Mouse (Mus musculus) hindbrain, embryonic 15.5 days (tissue): ENCODE results near the gene Sergef. TPM values are rescaled to one million over a fixed set of nuclear protein-coding genes. Genes with fewer than 3 reads are reported as not detected.
A peak's percentile ranks its signal among the peaks of the same experiment; 100 is the strongest.

Experiments
- ATAC-seq: fragments of 200-750 bp; cut with Nextera tagmentation; 2 replicates; pipeline ENCODE4 v1.8.0; 2017; ENCODE audit warnings: low read depth, moderate number of reproducible peaks, moderate TSS enrichment; ENCODE audit not compliant: low FRiP score
- H3K27ac ChIP-seq: fragments of 300-500 bp; sonication (generic); replicated peaks from 2 replicates; pipeline ENCODE4 v1.5.1; 2015; ENCODE audit warnings: mild to moderate bottlenecking, inconsistent platforms
- H3K27me3 ChIP-seq: fragments of 300-500 bp; sonication (generic); 2 replicates; pipeline ENCODE4 v1.6.1; 2015; ENCODE audit warnings: control low read depth, inconsistent platforms
- H3K36me3 ChIP-seq: fragments of 300-500 bp; sonication (generic); 2 replicates; pipeline ENCODE4 v1.6.1; 2015; ENCODE audit warnings: control low read depth, inconsistent platforms
- H3K4me1 ChIP-seq: fragments of 300-500 bp; sonication (generic); replicated peaks from 2 replicates; pipeline ENCODE4 v1.6.1; 2015; ENCODE audit warnings: control low read depth, inconsistent platforms
- H3K4me2 ChIP-seq: fragments of 300-500 bp; sonication (generic); 2 replicates; pipeline ENCODE4 v1.6.1; 2015; ENCODE audit warnings: moderate library complexity, mild to moderate bottlenecking, inconsistent platforms
- H3K4me3 ChIP-seq: fragments of 300-500 bp; sonication (generic); 2 replicates; pipeline ENCODE4 v1.5.1; 2015; ENCODE audit warnings: mild to moderate bottlenecking, inconsistent platforms
- H3K9ac ChIP-seq: fragments of 300-500 bp; sonication (generic); 2 replicates; pipeline ENCODE4 v1.6.1; 2015; ENCODE audit warnings: inconsistent platforms
- H3K9me3 ChIP-seq: fragments of 300-500 bp; sonication (generic); 2 replicates; pipeline ENCODE4 v1.6.1; 2016; ENCODE audit warnings: control low read depth, inconsistent platforms
- WGBS: fragments of 180-500 bp; shearing (Covaris S2); methylation state at CpG from one replicate; pipeline ENCODE4 v1.1.7; 2015; 5-methylcytosine and 5-hydroxymethylcytosine counted together
- polyA plus RNA-seq: library from polyadenylated mRNA; unstranded; fragments of >200 nt; fragmentation: Nextera tagmentation; extraction: Ambion mirVana; gene quantifications from 2 replicates; pipeline ENCODE4 v1.2.1, GENCODE M21; 2015

The Sergef gene
- polyA plus RNA-seq, 1 experiment from 2014 or later, result 42.1 TPM

GRCm38 (mm10) chr7:46422052-46422763 lies 217.4 kb downstream of the Sergef start:
- H3K27ac ChIP-seq, result peak overlapping the region; percentile 72
- H3K4me3 ChIP-seq, result no peak overlapping the region
- no peaks in the 10 kb centered on the region for H3K27me3 ChIP-seq
- peaks cover 55% of the 10 kb centered on the region for H3K4me1 ChIP-seq
- no peak overlapping the region for H3K9ac ChIP-seq
- peak; percentile 39; the same call in 1 of the 2 replicates for ATAC-seq
- H3K4me2 ChIP-seq, result peak overlapping the region; percentile 21
- WGBS, result 22% methylated on average over 8 of the region's 8 CpGs
- H3K9me3 ChIP-seq, result no peaks in the 10 kb centered on the region
- peaks cover 2% of the 10 kb centered on the region; the same call in 1 of the 2 replicates for H3K36me3 ChIP-seq

- Histone ChIP-seq H3K4me1 (peaks cover 56% of the 10 kb centered on the region), H3K36me3 (no peaks in the 10 kb centered on the region), H3K4me2 (no peak overlapping the region), H3K27ac (peak overlapping the region; percentile 72), H3K9me3 (no peaks in the 10 kb centered on the region), H3K9ac (no peak overlapping the region), H3K4me3 (no peak overlapping the region), H3K27me3 (no peaks in the 10 kb centered on the region)
- no peak for ATAC-seq
- 33% methylated on average over 5 of the region's 5 CpGs for WGBS
Measured at GRCm38 (mm10) chr7:46421535-46421934, 218.1 kb downstream of the Sergef start.

GRCm38 (mm10) chr7:46418102-46418622 lies 221.4 kb downstream of the Sergef start:
- Histone ChIP-seq H3K36me3 (no peaks in the 10 kb centered on the region), H3K4me1 (peaks cover 41% of the 10 kb centered on the region), H3K27me3 (no peaks in the 10 kb centered on the region), H3K4me3 (no peak overlapping the region), H3K4me2 (no peak overlapping the region), H3K27ac (no peak overlapping the region), H3K9me3 (no peaks in the 10 kb centered on the region), H3K9ac (no peak overlapping the region)
- WGBS, result 64% methylated on average over 16 of the region's 16 CpGs
- ATAC-seq, result 0 out of 2 replicates have a peak, but pooled peaks have one; percentile 25

GRCm38 (mm10) chr7:46417467-46417866 lies 222.1 kb downstream of the Sergef start:
- H3K4me2 ChIP-seq, result no peak overlapping the region
- no peak for ATAC-seq
- H3K27ac ChIP-seq, result no peak overlapping the region
- no peaks in the 10 kb centered on the region for H3K9me3 ChIP-seq
- no peaks in the 10 kb centered on the region for H3K27me3 ChIP-seq
- H3K4me3 ChIP-seq, result no peak overlapping the region
- H3K4me1 ChIP-seq, result peaks cover 34% of the 10 kb centered on the region
- no peak overlapping the region for H3K9ac ChIP-seq
- H3K36me3 ChIP-seq, result no peaks in the 10 kb centered on the region
- 77% methylated on average over 7 of the region's 7 CpGs for WGBS

- Histone ChIP-seq H3K9ac (no peak overlapping the region), H3K4me1 (peaks cover 22% of the 10 kb centered on the region), H3K36me3 (no peaks in the 10 kb centered on the region), H3K4me3 (no peak overlapping the region), H3K4me2 (no peak overlapping the region), H3K9me3 (no peaks in the 10 kb centered on the region), H3K27me3 (no peaks in the 10 kb centered on the region), H3K27ac (no peak overlapping the region)
- WGBS, result 69% methylated on average over 14 of the region's 14 CpGs
- no peak for ATAC-seq
Measured at GRCm38 (mm10) chr7:46415818-46416425, 223.7 kb downstream of the Sergef start.

- ATAC-seq, result no peak
- no peak overlapping the region for H3K4me3 ChIP-seq
- no peak overlapping the region for H3K4me2 ChIP-seq
- no peak overlapping the region for H3K27ac ChIP-seq
- H3K9ac ChIP-seq, result no peak overlapping the region
- 72% methylated on average over 6 of the region's 6 CpGs for WGBS
- no peaks in the 10 kb centered on the region for H3K36me3 ChIP-seq
- H3K4me1 ChIP-seq, result peaks cover 22% of the 10 kb centered on the region
- no peaks in the 10 kb centered on the region for H3K27me3 ChIP-seq
- no peaks in the 10 kb centered on the region for H3K9me3 ChIP-seq
Measured at GRCm38 (mm10) chr7:46413959-46414725, 225.5 kb downstream of the Sergef start.

- Histone ChIP-seq H3K4me1 (peaks cover 13% of the 10 kb centered on the region), H3K4me2 (no peak overlapping the region), H3K9ac (no peak overlapping the region), H3K27ac (no peak overlapping the region), H3K27me3 (no peaks in the 10 kb centered on the region), H3K4me3 (no peak overlapping the region), H3K9me3 (no peaks in the 10 kb centered on the region), H3K36me3 (no peaks in the 10 kb centered on the region)
- no peak for ATAC-seq
- WGBS, result 80% methylated on average over 5 of the region's 5 CpGs
Measured at GRCm38 (mm10) chr7:46412823-46413222, 226.8 kb downstream of the Sergef start.

- WGBS, result 83% methylated on average over 6 of the region's 6 CpGs
- no peak overlapping the region for H3K27ac ChIP-seq
- no peaks in the 10 kb centered on the region for H3K27me3 ChIP-seq
- ATAC-seq, result no peak
- no peaks in the 10 kb centered on the region for H3K9me3 ChIP-seq
- no peak overlapping the region for H3K4me2 ChIP-seq
- no peaks in the 10 kb centered on the region; the same call in 1 of the 2 replicates for H3K36me3 ChIP-seq
- no peak overlapping the region for H3K9ac ChIP-seq
- H3K4me3 ChIP-seq, result no peak overlapping the region
- peaks cover 3% of the 10 kb centered on the region for H3K4me1 ChIP-seq
Measured at GRCm38 (mm10) chr7:46410727-46411126, 228.9 kb downstream of the Sergef start.

- no peak for ATAC-seq
Measured at GRCm38 (mm10) chr7:46409204-46409789, 230.3 kb downstream of the Sergef start.

GRCm38 (mm10) chr7:46408606-46409005 lies 231.0 kb downstream of the Sergef start:
- H3K9me3 ChIP-seq, result no peaks in the 10 kb centered on the region
- no peak overlapping the region for H3K4me3 ChIP-seq
- no peak overlapping the region for H3K27ac ChIP-seq
- WGBS, result 76% methylated on average over 9 of the region's 9 CpGs
- H3K9ac ChIP-seq, result no peak overlapping the region
- H3K4me2 ChIP-seq, result no peak overlapping the region
- no peaks in the 10 kb centered on the region; the same call in 1 of the 2 replicates for H3K36me3 ChIP-seq
- ATAC-seq, result no peak
- H3K27me3 ChIP-seq, result no peaks in the 10 kb centered on the region
- peaks cover 6% of the 10 kb centered on the region for H3K4me1 ChIP-seq

More at GRCm38 (mm10) chr7:46409204-46409789, 230.3 kb downstream of the Sergef start:
- H3K4me1 ChIP-seq, result peaks cover 2% of the 10 kb centered on the region
- no peak overlapping the region for H3K4me2 ChIP-seq
- 36% methylated on average over 12 of the region's 12 CpGs for WGBS
- H3K4me3 ChIP-seq, result no peak overlapping the region
- H3K9me3 ChIP-seq, result no peaks in the 10 kb centered on the region
- H3K27me3 ChIP-seq, result no peaks in the 10 kb centered on the region
- no peaks in the 10 kb centered on the region; the same call in 1 of the 2 replicates for H3K36me3 ChIP-seq
- H3K27ac ChIP-seq, result no peak overlapping the region
- H3K9ac ChIP-seq, result no peak overlapping the region

GRCm38 (mm10) chr7:46404756-46405155 lies 234.9 kb downstream of the Sergef start:
- H3K4me3 ChIP-seq, result no peak overlapping the region
- no peaks in the 10 kb centered on the region; the same call in 1 of the 2 replicates for H3K36me3 ChIP-seq
- H3K9me3 ChIP-seq, result no peaks in the 10 kb centered on the region
- H3K27me3 ChIP-seq, result no peaks in the 10 kb centered on the region
- WGBS, result 88% methylated on average over 7 of the region's 7 CpGs
- ATAC-seq, result no peak
- H3K9ac ChIP-seq, result no peak overlapping the region
- H3K4me2 ChIP-seq, result no peak overlapping the region
- H3K27ac ChIP-seq, result no peak overlapping the region
- H3K4me1 ChIP-seq, result peaks cover 41% of the 10 kb centered on the region
